Comparison of ENCODE assay signal across 11 mouse cellular contexts in genomic region chr15:82135372-82135771, GRCm38 (mm10). TPM values are rescaled to one million over a fixed set of nuclear protein-coding genes. Genes with fewer than 3 reads are reported as not detected.
DNase-seq lines count a peak whose midpoint lies in the region; ATAC-seq and TF ChIP-seq lines count a peak whose summit lies in the region.
"Had no signal": no experiment of that assay in that cellular context is flagged by ENCODE, and none has a peak within 500 bp of the region (broad histone marks: within the 10 kb centered on the region; RNA-seq: fewer than 3 reads in every experiment).

No protein-coding gene starts in this region.

- no peak for TF ChIP-seq CTCF in midbrain, postnatal 0 days (IDR thresholded peaks at IDR 0.05)

- H3K9ac ChIP-seq in midbrain, postnatal 0 days (replicated peaks; ENCODE audit: low read length, poor library complexity, severe bottlenecking): no peak overlapping the region
- H3K9ac ChIP-seq in midbrain, embryonic 15.5 days: no peak overlapping the region
- H3K9ac ChIP-seq in kidney, embryonic 16.5 days (replicated peaks; ENCODE audit: low read length): no peak overlapping the region

- H3K4me2 ChIP-seq in midbrain, postnatal 0 days (ENCODE audit: low read depth, low read length, poor library complexity, severe bottlenecking): no peak overlapping the region
- no peak overlapping the region for H3K4me2 ChIP-seq in midbrain, embryonic 15.5 days
- no peak overlapping the region for H3K4me2 ChIP-seq in kidney, embryonic 16.5 days (replicated peaks; ENCODE audit: low read depth, low read length)

- H3K27ac ChIP-seq in midbrain, postnatal 0 days (ENCODE audit: low read depth, low read length): no peak overlapping the region
- no peak overlapping the region for H3K27ac ChIP-seq in midbrain, embryonic 15.5 days
- H3K27ac ChIP-seq in kidney, embryonic 16.5 days (ENCODE audit: low read length): no peak overlapping the region
- H3K27ac ChIP-seq: heart, adult 2 months had no signal

- H3K4me3 ChIP-seq in midbrain, postnatal 0 days (ENCODE audit: low read depth, low read length): no peak overlapping the region
- no peak overlapping the region for H3K4me3 ChIP-seq in midbrain, embryonic 15.5 days
- H3K4me3 ChIP-seq in kidney, embryonic 16.5 days (ENCODE audit: low read length): no peak overlapping the region
- H3K4me3 ChIP-seq: heart, adult 2 months had no signal

- no peaks in the 10 kb centered on the region for H3K4me1 ChIP-seq in midbrain, postnatal 0 days (ENCODE audit: insufficient read depth, low read length)
- no peaks in the 10 kb centered on the region for H3K4me1 ChIP-seq in midbrain, embryonic 15.5 days
- no peaks in the 10 kb centered on the region for H3K4me1 ChIP-seq in kidney, embryonic 16.5 days (ENCODE audit: insufficient read depth, low read length)

- DNase-seq in gastrocnemius, adult 18-20 months (ENCODE audit: low spot score): peak; percentile 80
- no peak for DNase-seq in gastrocnemius, postnatal 4 days (ENCODE audit: low spot score in 2 of 2)
- DNase-seq in midbrain, postnatal 0 days (ENCODE audit: low spot score): peak; percentile 26
- peak; percentile 35 to 50 for DNase-seq in layer of hippocampus, postnatal 36 days
- peak; percentile 39 to 71 for DNase-seq in thymus, postnatal 36 days
- DNase-seq in ovary, postnatal 14 days (ENCODE audit: low spot score): no peak
- DNase-seq: kidney, adult 2 months; spleen, adult 18-20 months had no signal

- peaks cover 6% of the 10 kb centered on the region; the same call in 1 of the 2 replicates for H3K36me3 ChIP-seq in midbrain, postnatal 0 days (ENCODE audit: insufficient read depth, low read length)
- no peaks in the 10 kb centered on the region for H3K36me3 ChIP-seq in midbrain, embryonic 15.5 days (replicated peaks)
- H3K36me3 ChIP-seq in kidney, embryonic 16.5 days (ENCODE audit: insufficient read depth, low read length): no peaks in the 10 kb centered on the region

- no peaks in the 10 kb centered on the region for H3K9me3 ChIP-seq in midbrain, postnatal 0 days (ENCODE audit: low read length)
- H3K9me3 ChIP-seq in midbrain, embryonic 15.5 days: no peaks in the 10 kb centered on the region
- no peaks in the 10 kb centered on the region for H3K9me3 ChIP-seq in kidney, embryonic 16.5 days (ENCODE audit: low read length)

- no peak for ATAC-seq in midbrain, postnatal 0 days (ENCODE audit: low FRiP score)
- no peak for ATAC-seq in midbrain, embryonic 15.5 days (replicated peaks)
- no peak for ATAC-seq in kidney, embryonic 16.5 days (ENCODE audit: low FRiP score, low TSS enrichment)

- H3K27me3 ChIP-seq in midbrain, postnatal 0 days (ENCODE audit: insufficient read depth, low read length): no peaks in the 10 kb centered on the region
- H3K27me3 ChIP-seq in midbrain, embryonic 15.5 days (replicated peaks): no peaks in the 10 kb centered on the region
- H3K27me3 ChIP-seq in kidney, embryonic 16.5 days (ENCODE audit: insufficient read depth, low read length): no peaks in the 10 kb centered on the region

- WGBS in midbrain, postnatal 0 days: 92% methylated on average over 4 of the region's 4 CpGs
- 93% methylated on average over 4 of the region's 4 CpGs for WGBS in midbrain, embryonic 15.5 days
- WGBS in kidney, embryonic 16.5 days: 82% methylated on average over 4 of the region's 4 CpGs

RNA-seq across cellular contexts. Expression of gene Ccdc134, which starts 7.7 kb away (rescaled TPM):
- 10 to 100 TPM in 1 of 2 experiments, 1 to 10 TPM in 1; 8.8 to 10.1 TPM for total RNA-seq in gastrocnemius, adult 18-20 months (2021)
- total RNA-seq in gastrocnemius, postnatal 4 days (2021): 10 to 100 TPM; 45.5 to 49.4 TPM
- 8.4 and 8.7 TPM in 2 replicates for total RNA-seq in midbrain, postnatal 0 days (2014; rRNA removed)
- 6.9 and 7.7 TPM in 2 replicates for polyA plus RNA-seq in midbrain, postnatal 0 days (2015; fragmentation: Nextera tagmentation; extraction: Ambion mirVana)
- polyA plus RNA-seq in midbrain, embryonic 15.5 days (2015; fragmentation: Nextera tagmentation; extraction: Ambion mirVana): 12.2 and 12.7 TPM in 2 replicates
- 10 to 100 TPM; 11.5 to 15.3 TPM for total RNA-seq in layer of hippocampus, postnatal 36 days (2021)
- 17.3 and 19.5 TPM in 2 replicates for polyA plus RNA-seq in kidney, embryonic 16.5 days (2015; fragmentation: Nextera tagmentation; extraction: Ambion mirVana)

RNA-seq across cellular contexts. Expression of gene Srebf2, which starts 11.6 kb away (rescaled TPM):
- 10 to 100 TPM in 1 of 2 experiments, 1 to 10 TPM in 1; 9.9 to 12.9 TPM for total RNA-seq in gastrocnemius, adult 18-20 months (2021)
- 10 to 100 TPM; 77.9 to 96.4 TPM for total RNA-seq in gastrocnemius, postnatal 4 days (2021)
- total RNA-seq in midbrain, postnatal 0 days (2014; rRNA removed): 204 and 245 TPM in 2 replicates
- 141 and 150 TPM in 2 replicates for polyA plus RNA-seq in midbrain, postnatal 0 days (2015; fragmentation: Nextera tagmentation; extraction: Ambion mirVana)
- 220 and 224 TPM in 2 replicates for polyA plus RNA-seq in midbrain, embryonic 15.5 days (2015; fragmentation: Nextera tagmentation; extraction: Ambion mirVana)
- 100 to 1,000 TPM; 156 to 167 TPM for total RNA-seq in layer of hippocampus, postnatal 36 days (2021)
- 134 and 144 TPM in 2 replicates for polyA plus RNA-seq in kidney, embryonic 16.5 days (2015; fragmentation: Nextera tagmentation; extraction: Ambion mirVana)

Comparison
In these comparisons a context has a peak if more than half of its experiments do, and no peak if none do; other contexts are left out.
1. DNase-seq: peak in gastrocnemius, adult 18-20 months (single experiment), midbrain, postnatal 0 days (single experiment), layer of hippocampus, postnatal 36 days (2 of 2) and thymus, postnatal 36 days (2 of 2); none in gastrocnemius, postnatal 4 days (0 of 2) and ovary, postnatal 14 days (single experiment).
2. RNA of gene Srebf2, which starts 11.6 kb away (total RNA-seq): 204 to 245 TPM in midbrain, postnatal 0 days, 156 to 167 TPM in layer of hippocampus, postnatal 36 days and 77.9 to 96.4 TPM in gastrocnemius, postnatal 4 days; 9.9 to 12.9 TPM in gastrocnemius, adult 18-20 months; every median in the first group is over 4 times any median in the second.